Mouse (Mus musculus) olfactory bulb, adult 2 months (tissue): ENCODE data around the gene St6galnac3.

Experiments used
- CTCF ChIP-seq: fragments of 200-500 bp; IDR thresholded peaks from 2 replicates; pipeline ENCODE4 v1.5.1; 2012; ENCODE audit warnings: low read depth, mild to moderate bottlenecking, low read length, moderate library complexity; ENCODE audit not compliant: insufficient read depth
- POLR2A ChIP-seq: fragments of 200-500 bp; IDR thresholded peaks from 2 replicates; pipeline ENCODE4 v1.6.1; 2012; ENCODE audit warnings: mild to moderate bottlenecking, low read depth, low read length, moderate library complexity; ENCODE audit not compliant: insufficient read depth

GRCm38 (mm10) chr3:153593978-153594377 is 131.0 kb downstream of the St6galnac3 start:
- no peak for TF ChIP-seq CTCF
- TF ChIP-seq POLR2A: no peak
